Mouse (Mus musculus) hindbrain, embryonic 15.5 days (tissue): ENCODE measurements at regions not wholly inside any gene's neighbourhood (a gene's known extent, or its start where the extent isn't known, plus 50 kb on each side); places are given as distances from the start of the nearest gene placed in this dataset.

Source experiments
- ATAC-seq: fragments of 200-750 bp; cut with Nextera tagmentation; 2 replicates; pipeline ENCODE4 v1.8.0; 2017; ENCODE audit warnings: low read depth, moderate number of reproducible peaks, moderate TSS enrichment; ENCODE audit not compliant: low FRiP score
- H3K27ac ChIP-seq: fragments of 300-500 bp; sonication (generic); replicated peaks from 2 replicates; pipeline ENCODE4 v1.5.1; 2015; ENCODE audit warnings: mild to moderate bottlenecking, inconsistent platforms
- H3K27me3 ChIP-seq: fragments of 300-500 bp; sonication (generic); 2 replicates; pipeline ENCODE4 v1.6.1; 2015; ENCODE audit warnings: control low read depth, inconsistent platforms
- H3K36me3 ChIP-seq: fragments of 300-500 bp; sonication (generic); 2 replicates; pipeline ENCODE4 v1.6.1; 2015; ENCODE audit warnings: control low read depth, inconsistent platforms
- H3K4me1 ChIP-seq: fragments of 300-500 bp; sonication (generic); replicated peaks from 2 replicates; pipeline ENCODE4 v1.6.1; 2015; ENCODE audit warnings: control low read depth, inconsistent platforms
- H3K4me2 ChIP-seq: fragments of 300-500 bp; sonication (generic); 2 replicates; pipeline ENCODE4 v1.6.1; 2015; ENCODE audit warnings: moderate library complexity, mild to moderate bottlenecking, inconsistent platforms
- H3K4me3 ChIP-seq: fragments of 300-500 bp; sonication (generic); 2 replicates; pipeline ENCODE4 v1.5.1; 2015; ENCODE audit warnings: mild to moderate bottlenecking, inconsistent platforms
- H3K9ac ChIP-seq: fragments of 300-500 bp; sonication (generic); 2 replicates; pipeline ENCODE4 v1.6.1; 2015; ENCODE audit warnings: inconsistent platforms
- H3K9me3 ChIP-seq: fragments of 300-500 bp; sonication (generic); 2 replicates; pipeline ENCODE4 v1.6.1; 2016; ENCODE audit warnings: control low read depth, inconsistent platforms
- WGBS: fragments of 180-500 bp; shearing (Covaris S2); methylation state at CpG from one replicate; pipeline ENCODE4 v1.1.7; 2015; 5-methylcytosine and 5-hydroxymethylcytosine counted together

DNA sequence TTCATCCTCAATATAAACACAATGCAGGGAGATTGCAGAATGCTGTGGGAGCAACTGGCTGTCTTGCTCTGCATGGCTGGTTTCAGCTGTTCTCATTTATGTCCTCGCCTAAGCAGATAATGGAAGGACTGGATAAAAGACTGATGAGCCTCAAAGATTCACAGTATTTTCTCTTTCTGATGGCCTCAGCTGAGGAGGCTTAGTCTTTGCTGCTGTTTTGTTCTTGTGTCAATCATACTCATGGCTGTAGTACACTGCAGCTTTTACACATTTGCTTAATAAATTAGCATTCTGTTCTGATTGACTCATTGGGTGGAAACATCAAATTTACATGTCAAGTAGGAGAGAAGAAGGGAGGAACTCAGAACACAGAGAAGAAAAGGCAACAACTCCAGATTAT lies 503.6 kb upstream of the Plxna2 start:
- WGBS, result 27% methylated on average over 1 of the region's 1 CpGs
- Histone ChIP-seq H3K4me1 (peaks cover 4% of the 10 kb centered on the region; the same call in 1 of the 2 replicates), H3K9ac (no peak overlapping the region)

DNA sequence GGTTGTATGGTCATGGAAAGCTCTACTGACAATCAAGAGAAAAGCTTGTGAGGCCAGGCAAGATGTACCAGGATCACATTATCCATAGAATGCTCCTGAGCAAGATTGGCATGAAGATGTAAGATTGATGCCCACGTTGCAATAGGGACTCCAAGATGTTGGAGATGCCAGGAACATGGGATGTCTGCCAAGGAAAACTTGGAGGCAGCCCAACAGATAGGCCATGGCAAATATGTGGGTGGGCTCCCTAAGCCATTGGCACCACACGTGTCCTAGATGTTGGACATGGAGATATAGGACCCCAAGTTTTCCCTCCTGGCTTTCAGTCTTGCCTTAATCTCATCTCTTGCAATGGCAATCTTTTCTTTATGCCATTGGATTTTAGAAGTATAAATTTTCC lies 506.1 kb upstream of the Plxna2 start:
- Histone ChIP-seq H3K4me1 (peaks cover 8% of the 10 kb centered on the region; the same call in 1 of the 2 replicates), H3K36me3 (no peaks in the 10 kb centered on the region), H3K4me2 (no peak overlapping the region), H3K4me3 (no peak overlapping the region), H3K27me3 (no peaks in the 10 kb centered on the region), H3K9ac (no peak overlapping the region), H3K9me3 (no peaks in the 10 kb centered on the region), H3K27ac (no peak overlapping the region)
- 61% methylated on average over 2 of the region's 2 CpGs for WGBS
- no peak for ATAC-seq

More for the DNA sequence above, 503.6 kb upstream of the Plxna2 start:
- Histone ChIP-seq H3K9me3 (no peaks in the 10 kb centered on the region), H3K27ac (no peak overlapping the region), H3K27me3 (no peaks in the 10 kb centered on the region), H3K4me2 (no peak overlapping the region), H3K4me3 (no peak overlapping the region), H3K36me3 (no peaks in the 10 kb centered on the region)
- no peak for ATAC-seq

GRCm38 (mm10) chr1:194109172-194110071 lies 508.6 kb upstream of the Plxna2 start:
- Histone ChIP-seq H3K36me3 (no peaks in the 10 kb centered on the region), H3K27me3 (no peaks in the 10 kb centered on the region), H3K9ac (no peak overlapping the region), H3K4me1 (peaks cover 8% of the 10 kb centered on the region; the same call in 1 of the 2 replicates), H3K4me2 (no peak overlapping the region), H3K9me3 (no peaks in the 10 kb centered on the region), H3K27ac (peak overlapping the region; percentile 23; the same call in 1 of the 2 replicates), H3K4me3 (no peak overlapping the region)
- ATAC-seq, result peak; percentile 66
- 26% methylated on average over 5 of the region's 5 CpGs for WGBS

DNA sequence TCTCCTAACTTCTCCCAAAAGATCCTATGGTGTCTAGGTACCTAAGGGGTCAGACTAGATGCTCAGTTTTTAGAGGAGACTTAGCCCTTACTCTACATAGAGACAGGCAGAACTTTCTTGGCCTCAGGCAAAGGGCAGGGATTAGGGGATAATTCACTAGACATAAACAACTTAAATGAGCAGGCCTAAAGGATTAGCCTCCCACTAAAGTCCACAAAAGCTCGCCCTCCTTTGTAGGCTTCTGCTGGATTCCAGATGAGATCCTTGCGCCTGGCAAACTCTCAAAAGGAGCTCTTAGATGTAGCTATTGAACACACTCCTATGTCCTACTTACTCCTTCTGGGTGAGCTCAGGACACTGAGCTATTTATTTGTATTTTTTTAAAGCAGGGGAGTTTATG lies 509.9 kb upstream of the Plxna2 start:
- Histone ChIP-seq H3K27me3 (no peaks in the 10 kb centered on the region), H3K9ac (no peak overlapping the region), H3K36me3 (no peaks in the 10 kb centered on the region), H3K4me1 (peaks cover 8% of the 10 kb centered on the region; the same call in 1 of the 2 replicates), H3K4me2 (no peak overlapping the region), H3K9me3 (no peaks in the 10 kb centered on the region), H3K27ac (no peak overlapping the region), H3K4me3 (no peak overlapping the region)
- 50% methylated on average over 2 of the region's 2 CpGs for WGBS
- ATAC-seq, result no peak

GRCm38 (mm10) chr1:194107271-194107938 lies 510.6 kb upstream of the Plxna2 start:
- Histone ChIP-seq H3K9me3 (no peaks in the 10 kb centered on the region), H3K9ac (no peak overlapping the region), H3K27me3 (no peaks in the 10 kb centered on the region), H3K36me3 (no peaks in the 10 kb centered on the region), H3K27ac (no peak overlapping the region), H3K4me2 (no peak overlapping the region), H3K4me1 (peaks cover 8% of the 10 kb centered on the region; the same call in 1 of the 2 replicates), H3K4me3 (no peak overlapping the region)
- WGBS, result 83% methylated on average over 3 of the region's 3 CpGs
- no peak for ATAC-seq

DNA sequence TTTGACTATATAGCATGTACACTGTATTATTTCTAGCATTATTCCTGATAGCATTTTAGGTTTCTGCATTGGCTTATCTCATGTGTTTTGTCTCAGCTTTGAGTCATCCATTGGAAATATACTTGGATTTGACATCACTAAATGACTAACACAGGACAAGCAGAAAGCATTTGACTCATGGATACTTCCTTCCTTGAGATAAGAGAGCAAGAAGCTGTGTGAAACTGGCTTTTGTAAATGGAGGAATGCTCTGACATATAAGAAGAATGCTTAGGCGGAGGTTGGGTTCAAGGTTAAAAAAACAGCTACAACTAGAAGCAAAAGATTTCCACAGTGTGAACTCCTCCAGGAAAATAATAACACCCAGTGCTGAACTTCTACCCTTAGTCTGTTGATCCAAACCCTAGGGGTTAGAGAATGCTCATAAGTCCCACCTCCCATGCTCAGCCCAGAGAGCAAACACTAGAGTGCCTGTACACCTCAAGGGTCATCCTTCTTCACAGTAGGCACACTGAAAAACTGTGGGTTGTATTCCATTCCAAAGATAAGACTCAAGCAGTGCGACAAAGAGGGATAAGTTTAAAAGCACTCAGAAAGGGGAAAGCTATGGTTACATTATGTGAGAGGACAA lies 528.0 kb upstream of the Plxna2 start:
- ATAC-seq, result no peak
- no peaks in the 10 kb centered on the region for H3K4me1 ChIP-seq
- no peak overlapping the region for H3K4me2 ChIP-seq
- H3K9me3 ChIP-seq, result no peaks in the 10 kb centered on the region
- 76% methylated on average over 2 of the region's 2 CpGs for WGBS
- no peak overlapping the region for H3K9ac ChIP-seq
- no peaks in the 10 kb centered on the region for H3K36me3 ChIP-seq
- no peak overlapping the region for H3K4me3 ChIP-seq
- H3K27ac ChIP-seq, result no peak overlapping the region
- no peaks in the 10 kb centered on the region for H3K27me3 ChIP-seq

DNA sequence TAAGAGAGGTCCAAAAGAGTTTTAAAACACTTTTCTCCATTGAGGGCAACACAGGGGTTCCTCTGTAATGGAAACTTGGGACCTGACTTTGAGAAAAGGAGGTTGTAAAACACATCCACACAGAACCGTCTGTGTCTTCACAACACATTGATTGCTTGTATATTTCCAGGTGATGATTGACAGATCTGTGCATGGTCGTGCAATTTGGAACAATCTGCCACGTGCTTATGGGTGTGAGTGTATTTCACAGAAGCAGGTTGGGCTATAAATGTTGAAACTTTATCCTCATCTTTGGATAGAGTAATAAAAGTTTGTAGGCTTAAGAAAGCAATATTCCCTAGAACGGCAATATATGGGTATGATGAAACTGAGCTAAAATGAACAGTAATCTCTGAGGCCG lies 559.5 kb upstream of the Plxna2 start:
- ATAC-seq, result no peak
- H3K9ac ChIP-seq, result no peak overlapping the region
- 88% methylated on average over 5 of the region's 5 CpGs for WGBS
- no peaks in the 10 kb centered on the region for H3K27me3 ChIP-seq
- no peaks in the 10 kb centered on the region for H3K36me3 ChIP-seq
- H3K9me3 ChIP-seq, result no peaks in the 10 kb centered on the region
- no peak overlapping the region for H3K4me2 ChIP-seq
- H3K27ac ChIP-seq, result no peak overlapping the region
- no peaks in the 10 kb centered on the region for H3K4me1 ChIP-seq
- no peak overlapping the region for H3K4me3 ChIP-seq

DNA sequence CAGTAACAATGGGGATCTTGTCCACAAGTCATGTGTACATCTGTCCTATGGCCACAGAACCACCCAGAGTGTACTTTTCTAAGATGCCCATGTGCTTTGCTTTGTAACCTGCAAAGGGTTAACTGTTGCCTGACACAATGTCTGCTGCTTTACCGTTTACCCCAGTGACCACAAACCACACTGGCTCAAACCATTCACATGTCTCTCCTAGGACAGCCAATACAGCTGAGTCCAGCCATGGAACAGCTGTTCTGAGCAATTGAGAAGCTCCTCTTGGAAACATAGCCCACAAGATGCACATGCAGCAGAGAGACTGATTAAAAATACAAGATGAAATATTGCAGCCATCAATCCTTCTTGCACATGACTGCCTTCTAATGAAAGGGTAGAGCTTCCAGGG lies 561.5 kb upstream of the Plxna2 start:
- H3K27me3 ChIP-seq, result no peaks in the 10 kb centered on the region
- no peak overlapping the region for H3K4me3 ChIP-seq
- no peaks in the 10 kb centered on the region for H3K4me1 ChIP-seq
- no peak for ATAC-seq
- WGBS, result 3% methylated on average over 1 of the region's 1 CpGs
- no peak overlapping the region for H3K9ac ChIP-seq
- no peaks in the 10 kb centered on the region for H3K9me3 ChIP-seq
- H3K27ac ChIP-seq, result no peak overlapping the region
- no peak overlapping the region for H3K4me2 ChIP-seq
- no peaks in the 10 kb centered on the region for H3K36me3 ChIP-seq

DNA sequence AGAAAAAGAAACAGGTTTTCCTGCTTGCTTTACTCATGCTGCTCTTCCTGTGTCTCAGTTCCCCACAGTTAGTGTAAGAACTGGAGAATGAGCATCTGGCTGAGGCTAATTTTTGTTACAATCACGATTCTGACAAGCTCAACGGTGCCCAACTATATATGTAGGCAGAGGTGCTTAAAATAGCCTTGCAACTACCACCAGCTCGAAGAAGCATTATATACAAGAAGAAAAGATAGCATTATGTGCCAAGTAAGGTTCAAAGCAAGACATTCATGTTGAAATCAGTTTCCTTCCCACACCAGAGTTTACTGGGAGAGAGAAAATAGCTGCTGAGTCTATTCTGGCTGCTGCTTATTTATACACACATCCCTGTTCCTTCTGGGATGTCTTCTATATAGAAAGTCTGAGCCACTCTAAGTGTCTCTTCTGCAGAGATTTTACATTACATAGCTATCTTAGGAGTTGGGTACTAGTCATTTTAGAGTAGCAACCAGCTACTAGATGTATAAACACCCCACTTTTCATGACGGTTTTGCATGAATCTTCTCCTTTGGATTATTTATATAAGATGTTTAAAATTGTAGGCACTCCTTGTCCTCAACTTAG lies 568.2 kb upstream of the Plxna2 start:
- H3K9ac ChIP-seq, result no peak overlapping the region
- 77% methylated on average over 4 of the region's 4 CpGs for WGBS
- no peaks in the 10 kb centered on the region; the same call in 1 of the 2 replicates for H3K27me3 ChIP-seq
- H3K4me2 ChIP-seq, result no peak overlapping the region
- no peaks in the 10 kb centered on the region for H3K4me1 ChIP-seq
- no peaks in the 10 kb centered on the region for H3K36me3 ChIP-seq
- H3K27ac ChIP-seq, result no peak overlapping the region
- H3K9me3 ChIP-seq, result no peaks in the 10 kb centered on the region
- no peak for ATAC-seq
- no peak overlapping the region for H3K4me3 ChIP-seq

GRCm38 (mm10) chr1:194041393-194042352 lies 576.3 kb upstream of the Plxna2 start:
- peaks cover 14% of the 10 kb centered on the region for H3K4me1 ChIP-seq
- H3K27me3 ChIP-seq, result no peaks in the 10 kb centered on the region
- no peaks in the 10 kb centered on the region for H3K36me3 ChIP-seq
- ATAC-seq, result peak; percentile 65; the same call in 1 of the 2 replicates
- H3K4me2 ChIP-seq, result no peak overlapping the region
- H3K9me3 ChIP-seq, result no peaks in the 10 kb centered on the region
- 25% methylated on average over 8 of the region's 8 CpGs for WGBS
- no peak overlapping the region for H3K9ac ChIP-seq
- H3K4me3 ChIP-seq, result no peak overlapping the region
- no peak overlapping the region for H3K27ac ChIP-seq

DNA sequence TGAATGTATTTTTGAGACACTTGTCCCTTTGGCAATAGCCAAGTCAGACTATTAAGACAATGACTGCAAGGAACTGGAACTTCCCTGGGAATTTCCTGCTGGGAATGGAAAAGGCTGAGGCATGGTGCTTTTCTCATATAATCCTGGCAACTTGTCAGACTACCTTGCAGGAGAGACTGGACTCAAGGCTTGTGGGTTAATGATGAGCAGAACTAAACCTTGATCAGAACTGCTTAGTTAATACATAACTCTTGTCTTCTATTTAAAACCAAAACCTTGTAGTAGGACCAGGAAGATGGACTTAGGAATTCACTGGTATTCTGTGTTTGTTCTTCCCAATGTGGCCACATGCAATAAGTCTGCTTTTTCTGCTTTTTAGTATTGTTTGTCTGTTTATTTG lies 579.3 kb upstream of the Plxna2 start:
- no peaks in the 10 kb centered on the region for H3K9me3 ChIP-seq
- H3K9ac ChIP-seq, result no peak overlapping the region
- no peak overlapping the region for H3K4me3 ChIP-seq
- no peak for ATAC-seq
- no peaks in the 10 kb centered on the region for H3K36me3 ChIP-seq
- no peak overlapping the region for H3K4me2 ChIP-seq
- H3K27me3 ChIP-seq, result no peaks in the 10 kb centered on the region
- H3K27ac ChIP-seq, result no peak overlapping the region
- peaks cover 14% of the 10 kb centered on the region for H3K4me1 ChIP-seq
